Mouse (Mus musculus): Measurements from ENCODE around the gene Ccdc138.

Gene Ccdc138

GRCm38 (mm10) chr10:58585427-58586223 is 87.9 kb downstream of the Ccdc138 start:
- no peak for DNase-seq

DNA sequence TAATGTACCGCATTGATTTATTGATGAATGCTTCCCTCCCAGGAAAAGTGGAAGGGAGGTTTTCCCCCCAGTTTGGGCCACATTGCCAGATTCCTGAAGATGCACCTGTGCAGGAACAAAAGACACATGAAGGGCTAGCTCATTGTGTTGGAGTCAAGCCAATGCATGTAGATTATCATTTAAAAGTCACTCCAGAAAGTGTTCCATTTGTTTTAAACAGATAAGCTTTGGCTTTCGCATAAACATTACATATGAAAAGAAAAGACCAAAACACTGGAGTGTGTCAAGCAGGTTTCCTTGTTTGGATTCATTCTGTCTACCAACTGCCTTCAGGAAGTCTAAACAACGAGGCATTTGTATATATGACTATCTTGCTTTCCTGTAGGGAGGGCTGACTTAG is 96.7 kb downstream of the Ccdc138 start:
- DNase-seq = no peak

- no peak for DNase-seq
Measured at GRCm38 (mm10) chr10:58595197-58595596, 97.4 kb downstream of the Ccdc138 start.

- no peak for DNase-seq
Measured at GRCm38 (mm10) chr10:58595821-58596220, 98.1 kb downstream of the Ccdc138 start.

GRCm38 (mm10) chr10:58600151-58600550 is 102.4 kb downstream of the Ccdc138 start:
- DNase-seq = no peak

GRCm38 (mm10) chr10:58600983-58601382 is 103.2 kb downstream of the Ccdc138 start:
- DNase-seq = peak in 1 of 2 experiments; percentile 15

DNA sequence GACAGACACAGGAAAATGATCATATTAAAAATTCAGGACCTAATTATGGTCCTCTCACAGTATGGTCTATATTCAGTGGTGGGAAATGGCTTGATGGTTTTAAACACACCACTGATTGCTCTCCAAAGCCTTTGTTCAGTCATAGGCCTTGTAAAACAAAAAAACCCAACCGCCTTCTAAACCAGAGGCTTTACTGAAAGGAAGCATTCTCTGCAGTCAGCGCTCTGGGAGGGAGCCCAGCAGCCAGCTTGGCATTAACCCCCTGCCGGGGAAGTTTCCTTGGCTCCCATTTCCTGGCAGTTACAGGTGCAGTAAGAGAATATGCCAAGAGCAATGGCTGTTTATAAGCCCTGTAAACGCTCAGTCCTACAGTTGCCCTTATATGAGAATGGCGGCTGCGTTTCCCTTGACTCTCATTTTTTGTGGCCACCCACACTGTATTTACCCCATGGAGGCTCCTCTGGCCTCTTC is 103.7 kb downstream of the Ccdc138 start:
- DNase-seq = peak; percentile 73 to 84

GRCm38 (mm10) chr10:58601946-58602345 is 104.2 kb downstream of the Ccdc138 start:
- DNase-seq = peak in 1 of 2 experiments; percentile 3

GRCm38 (mm10) chr10:58604779-58605178 is 107.0 kb downstream of the Ccdc138 start:
- peak; percentile 91 for DNase-seq

GRCm38 (mm10) chr10:58606356-58606755 is 108.6 kb downstream of the Ccdc138 start:
- peak in 1 of 2 experiments; percentile 59 for DNase-seq

DNA sequence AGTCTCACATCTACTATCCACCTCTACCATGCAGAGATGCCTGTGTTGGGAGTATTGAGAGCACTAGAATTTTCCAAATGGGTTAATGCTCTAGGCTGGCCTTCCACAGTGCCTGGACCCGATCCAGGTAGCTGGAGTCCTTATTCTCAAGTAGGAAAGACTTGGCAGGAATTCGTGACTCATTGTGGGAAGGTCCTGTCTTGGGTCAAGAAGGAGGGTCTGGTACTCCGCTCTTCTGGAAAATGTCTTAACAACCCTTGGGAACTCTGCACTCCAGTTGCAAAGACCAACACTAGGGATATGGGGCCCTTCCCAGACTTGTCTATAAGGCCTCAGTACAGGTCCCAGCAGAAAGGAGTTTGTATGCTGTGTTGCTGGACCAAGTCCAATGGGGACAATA is 111.1 kb downstream of the Ccdc138 start:
- DNase-seq = no peak

DNA sequence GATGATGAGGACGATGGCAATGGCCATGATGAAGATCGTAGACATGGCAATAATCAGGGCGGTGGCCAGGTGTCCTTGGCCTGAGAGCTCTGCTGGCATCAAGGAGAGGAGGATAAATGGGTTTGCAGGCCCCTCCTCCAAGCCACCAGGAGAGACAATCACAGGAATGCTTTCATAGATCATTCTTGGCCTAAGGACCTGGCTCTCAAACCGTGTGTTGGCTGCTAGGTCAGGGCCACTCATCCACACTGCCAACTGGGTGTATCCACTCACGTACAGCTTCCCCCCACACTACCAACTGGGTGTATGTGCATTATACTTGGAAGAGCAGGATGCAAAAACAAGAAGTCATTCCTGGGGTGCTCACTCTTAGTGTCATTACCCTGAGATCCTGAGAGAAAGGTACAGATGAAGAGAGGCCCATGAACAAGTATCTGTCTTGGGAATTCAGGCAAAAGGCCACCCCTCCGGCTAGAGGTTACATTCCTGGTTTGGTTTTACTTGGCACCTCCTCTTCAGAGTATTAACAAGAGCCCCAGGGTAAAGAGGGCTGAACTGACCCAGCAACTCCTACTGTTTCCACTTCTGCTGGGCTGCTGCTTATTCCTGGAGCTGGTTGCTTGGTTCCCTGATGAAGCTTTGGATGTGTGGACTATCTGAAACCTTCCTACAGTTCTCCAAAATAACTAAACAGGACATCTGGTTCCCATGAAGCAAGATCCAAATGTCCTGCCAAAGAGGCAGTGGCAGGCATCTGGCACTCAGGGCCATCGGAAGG is 112.9 kb downstream of the Ccdc138 start:
- no peak for DNase-seq

DNA sequence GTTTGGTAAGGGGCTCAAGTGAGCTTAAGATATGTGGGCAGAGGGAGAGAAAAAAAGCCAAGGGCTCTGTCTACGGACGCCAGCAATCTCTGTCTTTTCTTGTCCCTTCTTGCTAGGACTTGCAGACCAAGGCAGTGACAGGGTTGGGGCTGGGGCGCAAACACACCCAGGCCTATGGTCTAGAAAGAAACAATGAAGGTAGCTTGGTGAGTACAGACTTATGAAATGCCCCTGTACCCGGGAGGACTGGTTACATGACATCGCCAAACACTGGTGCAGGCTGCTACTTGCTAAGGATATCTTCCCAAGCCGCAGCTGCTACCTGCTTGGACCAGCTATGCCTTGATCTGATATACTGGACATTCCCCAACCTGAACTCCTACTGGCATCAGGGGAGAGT is 116.9 kb downstream of the Ccdc138 start:
- DNase-seq = no peak

- DNase-seq = no peak
Measured at GRCm38 (mm10) chr10:58616565-58616964, 118.8 kb downstream of the Ccdc138 start.

GRCm38 (mm10) chr10:58618501-58619216 is 120.9 kb downstream of the Ccdc138 start:
- DNase-seq = peak; percentile 93 to 94

DNA sequence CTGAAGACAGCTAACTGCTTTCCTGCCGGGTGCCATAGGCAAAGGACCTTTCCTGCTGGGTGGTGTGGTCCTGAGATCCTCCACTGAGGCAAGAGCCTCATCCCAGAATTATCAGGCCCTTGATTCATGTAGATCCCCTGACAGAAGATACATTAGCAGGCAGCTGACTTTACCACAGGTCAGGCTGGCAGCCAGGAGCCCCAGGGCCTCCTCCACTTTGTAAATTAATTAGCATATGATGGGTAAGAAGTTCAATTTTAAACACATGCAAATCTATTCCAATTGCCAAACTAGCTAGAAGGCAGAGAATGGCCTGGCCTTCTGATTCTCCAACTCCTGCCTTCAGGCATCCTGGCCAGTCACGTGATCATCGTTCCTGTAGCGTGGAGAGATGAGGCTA is 121.5 kb downstream of the Ccdc138 start:
- DNase-seq = peak; percentile 39 to 54

GRCm38 (mm10) chr10:58624848-58625711 is 127.3 kb downstream of the Ccdc138 start:
- no peak for DNase-seq
